Mouse (Mus musculus) fat pad, adult 2 months (tissue): Measurements from ENCODE around the gene Prtn3.

Experiments used
- DNase-seq: peaks from one replicate; pipeline ENCODE4 v3.0.0-alpha.2; 2011; ENCODE audit warnings: low read depth, low spot score; ENCODE audit errors: extremely low read depth

Gene Prtn3

DNA sequence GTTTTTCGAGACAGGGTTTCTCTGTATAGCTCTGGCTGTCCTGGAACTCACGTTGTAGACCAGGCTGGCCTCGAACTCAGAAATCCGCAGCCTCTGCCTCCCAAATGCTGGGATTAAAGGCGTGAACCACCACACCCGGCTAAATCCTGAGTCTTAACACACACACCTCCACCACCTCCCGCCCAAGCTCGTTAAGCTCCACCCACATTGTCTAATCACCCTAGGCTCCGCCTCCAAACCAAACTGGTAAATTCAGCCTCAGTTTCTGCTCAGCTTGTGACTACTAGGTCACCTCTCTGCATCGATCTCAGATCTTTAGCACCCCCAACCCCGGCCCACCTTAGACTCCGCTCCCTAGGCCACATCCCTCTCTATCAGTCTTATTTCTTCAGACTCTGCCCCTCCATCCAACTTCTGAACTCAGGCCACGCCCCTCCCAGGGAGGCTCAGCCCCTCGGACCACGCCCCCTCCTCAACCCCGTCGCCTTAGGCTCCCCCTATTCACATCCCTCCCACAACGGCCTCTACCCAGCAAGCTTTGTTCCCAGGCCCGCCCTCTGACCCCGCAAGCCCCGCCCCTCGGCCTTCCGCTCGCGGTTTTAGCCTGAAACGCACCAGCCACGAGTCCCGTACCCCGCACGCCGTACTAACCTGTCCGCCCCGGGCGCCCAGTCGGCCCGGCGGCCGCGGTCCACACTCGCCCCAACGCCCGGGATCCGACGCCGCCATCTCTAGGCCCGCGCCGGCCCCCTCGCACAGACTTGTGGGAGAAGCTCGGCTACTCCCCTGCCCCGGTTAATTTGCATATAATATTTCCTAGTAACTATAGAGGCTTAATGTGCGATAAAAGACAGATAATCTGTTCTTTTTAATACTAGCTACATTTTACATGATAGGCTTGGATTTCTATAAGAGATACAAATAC, 34.2 kb downstream of the Prtn3 start, which contains the start of gene Med16:
TSS of gene Med16 (minus strand) at position 757 of the 925 bp plus-strand sequence.
- no peak for DNase-seq

DNA sequence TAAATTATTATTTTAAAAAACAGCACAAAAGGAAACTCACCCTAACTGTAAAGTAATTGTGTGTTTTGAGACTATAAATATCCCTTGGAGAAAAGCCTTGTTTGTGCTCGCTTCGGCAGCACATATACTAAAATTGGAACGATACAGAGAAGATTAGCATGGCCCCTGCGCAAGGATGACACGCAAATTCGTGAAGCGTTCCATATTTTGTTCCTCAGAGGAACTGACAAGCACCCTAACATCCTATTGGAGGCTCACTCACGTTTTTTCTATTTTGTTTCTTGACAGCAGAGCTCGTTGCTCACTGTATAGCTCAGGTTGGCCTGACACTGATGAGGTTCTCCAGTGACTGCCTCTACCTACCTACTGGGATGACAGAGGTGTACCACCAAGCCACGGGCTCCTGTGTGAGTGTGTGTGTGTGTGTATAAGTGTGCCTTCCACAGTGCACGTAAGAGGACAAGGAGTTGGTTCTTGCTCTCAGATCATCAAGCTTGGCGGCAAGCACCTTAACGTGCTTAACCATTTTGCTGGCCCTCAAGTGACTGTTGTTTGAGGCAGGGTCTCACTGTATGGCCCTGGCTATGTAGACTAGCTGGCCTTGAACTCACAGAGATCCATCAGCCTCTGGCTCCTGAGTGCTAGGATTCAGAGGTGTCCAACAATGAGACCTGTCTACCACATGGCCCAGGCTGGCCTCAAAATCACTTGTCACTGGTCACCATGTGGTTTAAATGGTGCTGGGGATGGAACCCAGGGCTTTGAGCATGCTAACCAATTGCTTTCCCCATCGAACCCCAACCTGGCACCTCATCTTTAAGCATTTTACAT, 35.0 kb downstream of the Prtn3 start:
- no peak for DNase-seq

DNA sequence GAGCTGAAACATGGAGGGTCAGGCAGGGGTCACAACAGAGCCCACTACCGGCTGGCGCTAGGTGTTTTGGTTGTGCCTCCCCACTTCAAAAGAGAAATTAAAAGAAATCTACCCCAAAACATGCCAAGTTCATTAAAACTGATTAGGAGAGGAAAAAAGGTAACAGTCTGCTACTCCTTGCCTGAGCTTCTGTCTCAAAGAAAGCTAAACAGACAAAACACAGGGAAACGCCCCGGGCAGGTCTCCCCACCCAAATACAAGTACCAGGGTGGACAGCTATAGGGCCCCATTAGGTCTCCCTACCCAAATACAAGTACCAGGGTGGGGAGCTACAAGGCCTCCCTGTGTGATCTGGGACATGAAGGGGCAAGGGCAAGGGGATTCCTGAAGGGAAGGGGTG, 36.3 kb downstream of the Prtn3 start, which contains the start of gene Gm26602:
TSS of gene Gm26602 (plus strand) at position 301 of the 400 bp plus-strand sequence.
- DNase-seq: no peak

DNA sequence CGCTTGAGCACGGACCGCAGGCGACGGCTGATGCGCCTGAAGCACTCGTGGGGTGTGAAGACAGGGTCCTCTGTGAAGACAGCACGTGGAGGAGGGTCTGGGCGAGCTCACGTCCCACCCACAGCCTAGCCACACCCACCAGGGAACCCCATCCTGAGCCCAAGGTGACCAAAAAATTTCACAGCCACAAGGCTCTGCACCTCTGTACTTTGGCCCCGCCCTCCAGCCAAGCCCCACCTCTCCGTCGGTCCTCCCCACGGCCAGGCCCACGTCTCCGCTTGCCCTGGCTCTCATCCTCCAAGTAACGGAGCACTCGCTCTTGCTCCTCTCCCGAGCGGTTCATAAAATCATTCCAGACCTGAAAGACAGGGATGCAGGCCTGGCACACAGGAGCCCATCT, 38.1 kb downstream of the Prtn3 start:
- no peak for DNase-seq

DNA sequence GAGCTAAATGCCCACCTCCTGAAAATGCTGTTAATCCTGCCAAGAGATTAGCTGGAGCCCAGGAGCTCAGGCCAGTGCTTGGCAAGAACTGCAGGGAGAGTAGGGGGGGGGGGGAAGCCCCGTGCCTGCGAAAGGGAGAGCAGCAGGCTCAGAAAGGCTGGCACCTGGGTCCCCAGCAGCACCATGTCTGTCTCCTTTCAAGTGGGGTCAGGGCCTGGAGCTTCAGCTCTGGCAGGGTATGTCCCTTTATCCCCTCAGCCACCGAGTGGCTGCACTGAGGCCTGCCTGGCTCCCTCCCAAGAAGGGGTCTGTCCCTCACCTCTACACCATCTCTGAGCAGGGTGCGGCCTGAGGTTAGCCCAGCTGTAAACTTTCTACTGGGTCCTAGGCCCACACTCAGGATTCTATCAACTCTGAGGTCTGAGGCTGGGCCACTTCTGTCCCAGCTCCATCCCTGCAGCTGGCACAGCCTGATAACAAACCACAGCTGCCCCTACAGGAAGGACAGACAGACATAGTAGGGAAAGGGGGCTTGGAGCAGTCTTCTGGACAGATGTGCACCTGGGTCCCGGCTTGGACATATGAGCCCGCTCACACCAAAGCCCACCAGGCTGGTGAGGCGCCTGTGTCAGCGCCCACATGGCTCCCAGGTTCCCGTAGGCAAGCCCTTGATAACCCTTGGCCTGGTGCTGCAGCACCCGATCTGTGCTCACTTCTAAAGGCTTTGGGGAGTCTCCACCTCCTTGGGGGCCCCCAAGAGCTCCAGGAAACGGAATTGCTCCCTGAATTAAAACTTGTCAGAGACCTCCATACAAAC, 40.1 kb downstream of the Prtn3 start:
- no peak for DNase-seq

DNA sequence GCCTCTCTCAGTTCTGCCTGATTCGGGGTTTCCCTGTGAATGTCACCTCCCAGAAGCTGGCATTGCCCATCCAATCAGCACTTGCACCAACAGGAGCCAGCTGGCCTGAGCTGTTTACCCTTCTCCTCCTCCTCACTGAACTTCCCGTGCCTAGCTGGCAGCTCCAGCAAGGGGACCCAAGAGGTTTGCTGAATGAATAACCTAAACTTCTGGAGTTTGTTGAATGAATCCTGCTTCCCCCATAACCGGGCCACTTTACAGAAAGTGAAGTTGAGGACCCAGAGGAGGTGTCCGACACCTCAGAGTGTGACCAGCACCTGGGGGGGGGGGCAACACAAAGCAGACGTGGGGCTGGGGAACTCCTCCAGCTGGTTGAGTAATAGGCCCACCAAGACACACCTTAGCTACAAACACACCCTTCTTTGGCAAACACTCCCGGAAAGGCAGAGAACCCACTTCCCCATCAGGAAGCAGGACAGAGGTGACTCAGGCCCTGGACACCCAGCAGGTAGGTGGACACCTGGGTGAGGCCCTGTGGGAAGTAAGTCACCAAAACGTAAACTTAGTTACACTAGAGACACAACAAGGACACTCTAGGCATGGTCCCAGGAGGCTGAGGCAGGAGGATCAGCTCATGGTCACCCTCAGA, 40.8 kb downstream of the Prtn3 start:
- DNase-seq: no peak

DNA sequence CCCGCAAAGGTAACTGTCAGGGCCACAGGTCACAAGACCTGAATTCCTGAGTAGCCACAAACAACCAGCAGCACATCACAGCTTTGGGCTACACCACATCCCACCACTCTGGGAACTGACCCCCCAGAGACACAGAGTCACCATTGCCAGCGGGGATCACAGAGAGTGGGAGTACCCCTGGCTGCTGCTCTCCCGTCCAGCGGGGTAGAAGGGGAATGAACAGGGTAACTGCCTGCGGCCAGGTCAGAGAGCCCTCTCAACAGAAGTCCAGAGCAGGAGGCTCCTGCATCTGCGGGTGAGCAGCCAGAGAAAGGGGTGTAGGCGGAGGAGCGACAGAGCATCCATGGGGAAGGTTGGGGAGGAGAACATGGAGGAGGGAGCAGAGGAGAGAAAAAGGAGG, 41.8 kb downstream of the Prtn3 start:
- no peak for DNase-seq

DNA sequence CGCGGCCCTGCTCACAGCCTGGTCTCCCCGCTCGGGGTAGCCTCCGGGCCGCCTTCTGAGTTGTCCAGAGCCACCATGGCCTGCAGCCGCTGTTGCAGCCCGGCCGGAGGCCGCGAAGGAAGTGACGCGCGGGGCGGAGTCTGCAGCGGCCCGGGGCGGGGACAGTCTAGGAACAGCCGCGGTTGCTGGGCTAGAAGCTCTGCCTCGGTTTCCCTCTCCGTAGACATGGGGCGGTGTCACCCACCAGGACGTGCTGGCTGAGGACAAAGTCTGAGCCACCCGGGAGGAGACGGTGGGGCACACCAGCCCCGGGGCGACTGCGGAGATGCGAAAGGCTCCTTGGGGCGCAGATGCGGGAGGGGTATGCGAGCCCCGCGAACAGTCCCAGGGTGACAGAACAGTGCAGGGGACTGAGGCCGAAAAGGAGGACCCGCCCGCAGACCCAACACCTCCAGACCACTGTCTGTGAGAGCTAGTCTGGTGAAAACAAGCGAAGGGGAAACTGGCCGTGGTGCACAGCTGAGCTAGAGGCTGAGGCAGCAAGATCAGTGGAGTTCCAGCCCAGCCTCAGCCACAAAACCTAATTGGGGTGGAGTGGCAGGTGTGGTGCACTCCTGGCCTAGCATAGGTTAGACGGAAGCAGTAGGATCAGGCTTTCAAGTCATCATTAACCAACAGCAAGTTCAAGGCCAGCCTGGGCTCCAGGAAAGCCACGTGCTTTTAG, 42.7 kb downstream of the Prtn3 start, which contains the start of gene Kiss1r:
TSS of gene Kiss1r (plus strand) at position 164 of the 724 bp plus-strand sequence.
- DNase-seq: no peak

DNA sequence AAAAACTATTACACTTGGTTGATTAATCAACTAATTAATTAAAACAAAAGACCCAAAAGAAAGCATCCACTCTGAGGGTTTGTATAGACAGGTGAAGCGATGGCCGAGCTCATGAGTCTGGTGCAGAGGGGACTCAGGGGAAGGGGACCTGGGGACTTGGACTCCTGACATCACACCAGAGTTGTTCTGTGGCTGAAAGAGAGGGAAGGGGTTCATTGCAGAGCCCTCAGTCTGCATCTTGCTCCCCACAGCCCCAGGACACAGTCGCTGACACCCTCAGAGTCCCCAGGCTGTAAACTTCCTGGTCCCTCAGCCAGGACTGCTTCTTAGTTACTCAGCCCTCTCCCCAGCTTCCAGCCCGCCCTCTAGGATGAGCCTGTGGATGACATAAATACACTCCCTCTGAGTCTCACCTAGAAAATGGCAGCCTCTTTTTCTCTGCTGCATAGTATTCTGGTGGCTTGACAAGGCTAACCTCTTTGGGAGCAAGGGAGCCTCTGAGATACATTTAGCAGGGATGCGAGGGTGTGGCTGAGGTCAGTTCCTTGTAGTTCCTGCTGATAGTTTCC, 43.3 kb downstream of the Prtn3 start:
- DNase-seq: no peak

DNA sequence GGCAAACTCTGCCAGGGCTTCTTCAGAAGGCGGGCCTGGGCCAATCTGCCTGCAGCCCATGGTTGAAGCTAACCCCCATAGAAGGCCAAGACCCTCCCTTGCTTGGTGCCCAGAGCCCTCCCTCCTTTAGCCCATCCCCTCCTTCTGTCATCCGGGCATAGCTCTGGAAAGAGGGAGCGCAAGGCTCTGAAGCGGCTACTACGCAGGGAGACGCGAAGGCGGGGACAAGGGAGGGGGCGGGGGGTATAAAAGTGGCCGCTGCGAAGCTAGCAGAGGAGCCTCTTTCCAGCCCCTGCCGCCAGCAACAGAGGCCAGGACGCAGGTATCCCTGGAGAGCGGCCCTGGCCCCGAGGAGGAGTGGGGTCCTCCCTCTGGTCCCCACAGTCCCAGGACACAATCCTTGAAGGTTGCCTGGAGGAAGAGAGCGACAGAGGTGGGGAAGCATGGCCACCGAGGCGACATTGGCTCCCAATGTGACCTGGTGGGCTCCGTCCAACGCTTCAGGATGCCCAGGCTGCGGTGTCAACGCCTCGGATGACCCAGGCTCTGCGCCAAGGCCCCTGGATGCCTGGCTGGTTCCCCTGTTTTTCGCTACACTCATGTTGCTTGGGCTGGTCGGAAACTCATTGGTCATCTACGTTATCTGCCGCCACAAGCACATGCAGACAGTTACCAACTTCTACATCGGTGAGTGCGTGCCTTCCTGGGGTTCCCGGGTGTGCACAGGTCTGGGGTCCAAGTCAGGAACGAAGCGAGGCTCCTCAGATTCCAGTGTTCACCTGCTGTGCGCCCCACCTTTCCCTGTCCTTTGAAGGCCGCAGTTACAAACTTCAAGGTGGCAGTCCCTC, 44.2 kb downstream of the Prtn3 start:
- no peak for DNase-seq

DNA sequence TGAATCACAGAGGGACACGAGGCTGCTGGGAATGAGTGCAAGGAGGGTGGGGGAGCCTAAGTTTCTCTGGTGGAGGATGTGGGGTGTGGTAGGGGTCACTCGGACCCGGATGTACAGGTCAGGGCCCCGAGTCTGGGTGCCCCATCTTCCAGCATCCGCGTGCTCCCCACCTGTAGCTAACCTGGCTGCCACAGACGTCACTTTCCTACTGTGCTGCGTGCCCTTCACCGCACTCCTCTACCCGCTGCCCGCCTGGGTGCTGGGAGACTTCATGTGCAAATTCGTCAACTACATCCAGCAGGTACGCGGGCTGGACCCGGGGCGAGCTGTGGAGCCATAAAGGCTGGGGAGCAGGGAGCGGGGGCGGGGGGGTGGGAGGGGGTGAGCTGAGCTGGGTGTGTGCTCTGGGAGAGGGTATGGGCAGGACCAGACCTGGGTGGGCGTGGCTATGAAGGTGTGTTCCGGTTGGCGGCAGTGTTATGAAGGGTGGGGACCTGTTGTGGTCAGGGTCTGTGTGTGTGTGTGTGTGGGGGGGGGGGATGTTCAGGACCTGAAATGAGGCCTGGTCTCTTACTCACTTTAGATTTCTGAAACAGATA, 45.1 kb downstream of the Prtn3 start:
- DNase-seq: no peak

DNA sequence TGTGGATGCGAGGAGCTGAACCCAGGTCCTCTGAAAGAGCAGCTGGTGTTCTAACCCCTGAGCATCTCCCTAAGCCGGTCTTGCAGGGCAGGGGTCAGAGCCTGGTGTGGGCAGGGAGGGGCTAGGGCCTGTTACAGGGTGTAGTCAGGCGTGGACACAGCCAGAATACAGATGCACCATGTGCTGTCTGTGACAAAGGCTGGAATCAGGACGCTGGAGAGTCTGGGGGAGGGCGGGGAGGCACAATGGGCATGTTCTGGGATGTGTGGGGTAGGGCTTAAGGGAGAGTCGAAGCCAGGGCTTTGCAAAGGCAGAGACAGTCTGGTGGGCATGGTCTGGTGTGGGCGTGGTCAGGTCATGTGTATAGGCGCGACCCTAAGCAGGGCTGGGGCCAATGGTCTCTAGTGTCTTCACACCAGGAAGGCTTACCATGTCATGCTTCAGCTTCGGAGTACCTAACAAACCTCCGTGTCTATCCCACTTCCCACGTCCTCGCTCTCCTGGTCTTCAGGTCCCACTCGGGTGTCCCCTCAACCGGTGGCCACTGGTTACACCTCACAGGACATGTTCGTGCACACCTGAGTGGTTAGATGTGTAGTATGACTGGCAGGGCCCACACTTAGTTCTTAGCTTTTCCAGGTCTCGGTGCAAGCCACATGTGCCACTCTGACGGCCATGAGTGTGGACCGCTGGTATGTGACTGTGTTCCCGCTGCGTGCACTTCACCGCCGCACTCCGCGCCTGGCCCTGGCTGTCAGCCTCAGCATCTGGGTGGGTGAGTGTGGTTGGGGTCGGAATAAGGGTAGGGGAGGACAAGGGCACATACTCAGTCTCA, 46.0 kb downstream of the Prtn3 start:
- no peak for DNase-seq

DNA sequence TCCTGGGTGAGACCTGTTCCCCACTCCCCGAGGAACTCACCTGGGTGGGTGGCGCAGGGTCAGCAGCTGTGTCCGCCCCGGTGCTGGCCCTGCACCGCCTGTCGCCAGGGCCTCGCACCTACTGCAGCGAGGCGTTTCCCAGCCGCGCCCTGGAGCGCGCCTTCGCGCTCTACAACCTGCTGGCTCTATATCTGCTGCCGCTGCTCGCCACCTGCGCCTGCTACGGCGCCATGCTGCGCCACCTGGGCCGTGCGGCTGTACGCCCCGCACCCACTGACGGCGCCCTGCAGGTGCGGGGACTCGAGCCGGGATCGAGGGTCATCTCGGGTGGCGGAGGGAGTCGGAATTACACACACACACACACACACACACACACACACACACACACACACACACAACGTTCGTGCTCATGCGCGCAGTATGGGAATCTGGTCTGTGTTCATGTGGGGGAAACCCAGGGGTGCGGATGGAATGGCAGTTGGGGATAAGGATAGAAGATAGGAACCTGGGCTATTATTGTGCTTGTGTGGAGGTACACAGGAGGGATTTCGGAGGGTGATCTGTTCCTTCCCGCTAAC, 46.8 kb downstream of the Prtn3 start, which contains the start of gene R3hdm4:
TSS of gene R3hdm4 (minus strand) at position 251 of the 578 bp plus-strand sequence.
- DNase-seq: no peak

DNA sequence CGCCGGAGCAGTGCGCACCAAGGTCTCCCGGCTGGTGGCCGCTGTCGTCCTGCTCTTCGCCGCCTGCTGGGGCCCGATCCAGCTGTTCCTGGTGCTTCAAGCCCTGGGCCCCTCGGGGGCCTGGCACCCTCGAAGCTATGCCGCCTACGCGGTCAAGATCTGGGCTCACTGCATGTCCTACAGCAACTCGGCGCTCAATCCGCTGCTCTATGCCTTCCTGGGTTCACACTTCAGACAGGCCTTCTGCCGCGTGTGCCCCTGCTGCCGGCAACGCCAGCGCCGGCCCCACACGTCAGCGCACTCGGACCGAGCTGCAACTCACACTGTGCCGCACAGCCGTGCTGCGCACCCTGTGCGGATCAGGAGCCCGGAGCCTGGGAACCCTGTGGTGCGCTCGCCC, 47.3 kb downstream of the Prtn3 start:
- DNase-seq: no peak

DNA sequence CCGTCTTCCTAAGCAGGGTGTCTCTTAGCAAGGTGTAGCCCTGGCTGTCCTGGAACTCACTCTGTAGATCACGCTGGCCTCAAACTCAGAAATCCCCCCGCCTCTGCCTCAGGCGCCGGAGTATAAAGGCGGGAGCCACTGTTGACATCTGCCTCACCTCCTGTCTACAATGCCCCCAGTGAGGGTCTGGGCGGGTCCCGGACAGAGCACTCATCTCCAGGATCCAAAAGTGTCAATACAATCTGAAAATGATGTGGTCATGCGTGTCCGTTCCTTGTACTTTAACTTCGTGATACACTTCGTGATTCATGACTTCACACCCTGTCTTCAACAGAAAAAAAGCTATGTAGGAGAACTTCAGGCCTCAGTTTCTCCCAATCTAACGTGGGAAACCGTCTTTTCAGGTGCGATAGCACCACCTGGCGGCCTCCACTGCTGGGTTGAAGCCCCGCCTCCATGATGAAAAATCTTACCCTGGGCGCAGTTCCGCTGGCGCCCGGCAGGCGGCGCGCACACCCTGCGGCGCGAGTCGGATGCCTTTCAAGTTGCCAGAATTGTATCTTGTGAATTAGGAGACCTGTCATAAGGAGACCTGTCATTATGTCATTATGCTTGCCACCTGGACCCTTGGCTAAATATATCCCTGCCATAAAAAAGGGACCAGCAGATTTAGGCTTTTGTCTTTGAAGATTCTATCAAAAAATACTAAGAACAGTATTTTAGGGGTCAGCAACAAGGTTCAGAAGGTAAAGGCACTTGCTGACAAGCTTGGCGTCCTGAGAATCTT, 50.9 kb downstream of the Prtn3 start:
- no peak for DNase-seq
